Mouse (Mus musculus) ES-E14 (cell line): ENCODE measurements at regions not wholly inside any gene's neighbourhood (a gene's known extent, or its start where the extent isn't known, plus 50 kb on each side); places are given as distances from the start of the nearest gene placed in this dataset.

ENCODE experiments used
- HCFC1 ChIP-seq: IDR thresholded peaks from 2 replicates; pipeline ENCODE4 v1.6.1; 2012; ENCODE audit warnings: low read length, inconsistent platforms, borderline replicate concordance; ENCODE audit not compliant: insufficient read depth
- MAFK ChIP-seq: IDR thresholded peaks from 2 replicates; pipeline ENCODE4 v1.6.1; 2014; ENCODE audit warnings: mild to moderate bottlenecking, low read depth, low read length, inconsistent platforms; ENCODE audit not compliant: insufficient read depth
- ZNF384 ChIP-seq: IDR thresholded peaks from 2 replicates; pipeline ENCODE4 v1.6.1; 2012; ENCODE audit warnings: low read depth, low read length, inconsistent platforms

DNA sequence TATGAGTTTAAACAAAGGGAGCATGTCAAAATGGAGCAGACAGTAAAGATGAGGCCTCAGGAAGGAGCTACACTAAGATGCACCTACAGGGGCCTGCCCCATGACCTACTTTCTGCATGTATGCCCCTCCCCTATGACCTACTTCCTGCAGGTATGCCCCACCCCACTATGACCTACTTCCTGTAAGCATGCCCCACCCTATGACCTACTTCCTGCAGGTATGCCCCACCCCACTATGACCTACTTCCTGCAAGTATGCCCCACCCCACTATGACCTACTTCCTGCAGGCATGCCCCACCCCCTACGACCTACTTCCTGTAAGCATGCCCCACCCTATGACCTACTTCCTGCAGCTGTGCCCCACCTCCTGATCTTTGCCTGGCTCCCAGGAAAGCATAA lies 125.3 kb upstream of the Supt20 start:
- TF ChIP-seq HCFC1 (no peak), MAFK (no peak), ZNF384 (no peak)
